Mouse (Mus musculus): ENCODE data around the gene Rarb.

DNA sequence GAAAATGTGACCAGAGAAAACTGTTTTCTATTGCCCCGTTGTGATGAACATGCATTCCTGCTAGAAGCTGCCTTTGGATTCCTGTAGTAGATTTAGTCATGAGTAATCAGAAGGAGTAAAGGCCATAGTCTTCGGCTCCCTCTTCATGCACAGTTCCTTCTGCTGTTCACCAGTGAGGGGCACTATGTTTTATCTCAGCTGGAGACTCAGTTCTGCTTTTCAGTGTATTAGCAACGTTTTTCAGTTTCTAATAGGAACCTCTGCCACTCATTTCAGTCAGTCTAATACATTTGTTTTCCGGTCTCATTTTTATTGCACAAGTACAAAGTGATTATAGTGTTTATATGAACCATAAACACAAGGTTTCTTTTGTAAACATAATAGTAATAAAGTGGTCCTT lies 391.4 kb downstream of the Rarb start:
- TF ChIP-seq CTCF (IDR thresholded peaks at IDR 0.05; ENCODE audit: low read depth, low read length), result no peak
- no peak for TF ChIP-seq POLR2AphosphoS5 (IDR thresholded peaks at IDR 0.05; ENCODE audit: insufficient replicate concordance, low read depth, low read length)
- TF ChIP-seq TAL1 (conservative IDR thresholded peaks at IDR 0.05; ENCODE audit: low read depth, low read length), result no peak
- TF ChIP-seq GATA1 (IDR thresholded peaks at IDR 0.05; ENCODE audit: borderline replicate concordance, low read length), result no peak
- TF ChIP-seq GATA2 (IDR thresholded peaks at IDR 0.05; ENCODE audit: borderline replicate concordance, low read depth, low read length), result no peak
